Mouse (Mus musculus): ENCODE measurements around the gene Qrich1.

- TF ChIP-seq POLR2A (IDR thresholded peaks at IDR 0.05; ENCODE audit: insufficient read depth, low read depth, low read length): no peak
- TF ChIP-seq CTCF (IDR thresholded peaks at IDR 0.05; ENCODE audit: insufficient read depth, low read depth, low read length): no peak
Measured at GRCm38 (mm10) chr9:108481520-108482210, 34.9 kb upstream of the Qrich1 start.
